ENCODE assay signal across 14 mouse cellular contexts in the genomic region with DNA sequence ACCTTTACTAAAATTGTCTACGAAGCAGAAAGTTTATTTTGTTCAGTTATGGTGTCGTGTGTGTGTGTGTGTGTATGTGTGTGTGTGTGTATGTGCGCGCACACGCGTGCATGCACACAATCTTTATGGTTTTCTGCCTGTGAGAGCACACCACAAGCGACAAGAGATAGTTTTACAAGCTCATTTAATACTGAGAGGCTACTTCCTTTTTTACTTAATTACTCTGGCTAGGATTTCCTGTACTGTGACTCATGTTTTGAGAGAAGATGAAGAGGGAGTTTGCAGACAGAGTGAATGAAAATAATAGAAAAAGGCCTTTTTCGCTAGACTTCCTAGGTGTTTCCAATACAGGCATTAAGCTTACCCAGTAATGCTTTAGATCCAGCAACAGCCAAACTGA. TPM values are rescaled to one million over a fixed set of nuclear protein-coding genes. Genes with fewer than 3 reads are reported as not detected.
"Had no signal": no experiment of that assay in that cellular context is flagged by ENCODE, and none has a peak within 500 bp of the region (broad histone marks: within the 10 kb centered on the region; RNA-seq: fewer than 3 reads in every experiment).

No protein-coding gene starts in this region.

RNA-seq across cellular contexts. Expression of gene Olfr1380, which starts 23.8 kb away (rescaled TPM):
- total RNA-seq: neutrophil, adult 5-6 weeks had no signal
- polyA plus RNA-seq: neural tube, embryonic 13.5 days; neural tube, embryonic 14.5 days; neural tube, embryonic 15.5 days; small intestine, adult 2 months; spleen, adult 2 months; stomach, embryonic 14.5 days; stomach, embryonic 15.5 days; stomach, embryonic 16.5 days; stomach, postnatal 0 days; testis, adult 2 months; thymus, adult 2 months; thymus, postnatal 0 days; urinary bladder, adult 2 months had no signal

RNA-seq across cellular contexts. Expression of gene Flt4, which starts 28.6 kb away (rescaled TPM):
- total RNA-seq: neutrophil, adult 5-6 weeks had no signal

RNA-seq across cellular contexts. Expression of gene Olfr1381, which starts 37.2 kb away (rescaled TPM):
- total RNA-seq: neutrophil, adult 5-6 weeks had no signal
- polyA plus RNA-seq: neural tube, embryonic 13.5 days; neural tube, embryonic 14.5 days; neural tube, embryonic 15.5 days; small intestine, adult 2 months; spleen, adult 2 months; stomach, embryonic 14.5 days; stomach, embryonic 15.5 days; stomach, embryonic 16.5 days; stomach, postnatal 0 days; testis, adult 2 months; thymus, adult 2 months; thymus, postnatal 0 days; urinary bladder, adult 2 months had no signal

RNA-seq across cellular contexts. Expression of gene Olfr1382, which starts 52.4 kb away (rescaled TPM):
- total RNA-seq: neutrophil, adult 5-6 weeks had no signal
- polyA plus RNA-seq: neural tube, embryonic 13.5 days; neural tube, embryonic 14.5 days; neural tube, embryonic 15.5 days; small intestine, adult 2 months; spleen, adult 2 months; stomach, embryonic 14.5 days; stomach, embryonic 15.5 days; stomach, embryonic 16.5 days; stomach, postnatal 0 days; thymus, adult 2 months; thymus, postnatal 0 days; urinary bladder, adult 2 months had no signal
